Mouse (Mus musculus): Measurements from ENCODE around the gene Gm11634.

Gene Gm11634

DNA sequence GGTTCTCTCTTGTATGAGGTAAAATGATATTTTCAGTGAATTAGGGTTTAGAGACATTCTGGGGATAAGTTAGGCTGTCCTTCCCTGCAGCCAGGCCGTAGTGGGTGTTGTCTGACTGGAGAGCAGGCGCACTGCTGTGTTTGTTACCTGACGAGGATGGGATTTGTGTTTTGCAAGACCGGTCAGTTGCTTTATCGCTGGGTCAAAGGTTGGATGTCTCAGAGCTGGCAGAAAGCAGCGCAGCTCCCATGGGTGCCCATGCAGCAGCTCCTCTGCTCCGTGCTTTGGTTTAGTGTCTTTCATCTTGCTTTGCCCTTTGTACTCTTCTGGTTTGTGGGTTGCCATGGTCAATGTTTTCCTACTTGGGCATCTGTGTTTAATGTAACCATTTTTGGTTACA lies 42.5 kb downstream of the Gm11634 start:
- DNase-seq, result no peak

- no peak for DNase-seq
Measured at GRCm38 (mm10) chr11:101553354-101553930, 45.6 kb downstream of the Gm11634 start.

GRCm38 (mm10) chr11:101552476-101553300 lies 46.4 kb downstream of the Gm11634 start:
- peak; percentile 96 to 99 for DNase-seq

- DNase-seq, result peak; percentile 74 to 82
Measured at GRCm38 (mm10) chr11:101551751-101552475, 47.1 kb downstream of the Gm11634 start, which contains the start of the genes Brca1 and Nbr1. Gene Brca1, minus strand, starts transcription at chr11:101551955. Gene Nbr1, plus strand, starts transcription at chr11:101552149.

DNA sequence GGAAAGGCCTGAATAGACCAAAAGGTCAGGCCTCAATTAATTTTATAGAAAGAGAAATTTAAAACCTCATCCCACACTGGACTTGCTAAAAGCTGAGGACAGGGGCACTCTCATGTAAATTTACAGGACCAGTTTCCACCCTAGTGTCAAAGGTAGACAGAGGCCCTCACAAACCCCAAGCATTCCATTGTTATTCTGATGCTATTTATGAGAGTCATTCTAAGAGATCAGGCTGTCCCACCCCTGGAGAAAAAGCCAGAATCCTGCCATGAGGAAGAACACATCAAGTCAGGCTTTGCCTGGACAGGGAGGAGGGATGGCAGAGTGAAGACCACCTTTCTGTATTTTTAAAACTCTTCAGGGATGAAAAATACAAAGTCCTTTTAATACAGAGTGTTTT lies 50.5 kb downstream of the Gm11634 start:
- DNase-seq, result no peak

GRCm38 (mm10) chr11:101544132-101544531 lies 54.9 kb downstream of the Gm11634 start:
- DNase-seq, result no peak
